Mouse (Mus musculus) CH12.LX (cell line): ENCODE results near the gene Cars. TPM values are rescaled to one million over a fixed set of nuclear protein-coding genes. Genes with fewer than 3 reads are reported as not detected.

ENCODE experiments used
- DNase-seq: peaks from one replicate; pipeline ENCODE4 v3.0.0-alpha.2; 2013; ENCODE audit errors: extremely low read depth
- H3K27ac ChIP-seq: 2 replicates; pipeline ENCODE4 v1.5.1; 2012; ENCODE audit warnings: low read depth, mild to moderate bottlenecking, control low read depth, moderate library complexity; ENCODE audit not compliant: insufficient read depth
- H3K27me3 ChIP-seq: replicated peaks from 2 replicates; pipeline ENCODE3; 2012; ENCODE audit warnings: inconsistent platforms
- H3K36me3 ChIP-seq, 2 experiments: replicated peaks in 1 of 2; 2 replicates each; pipeline versions ENCODE3 to v1.6.1; 2012; ENCODE audit warnings: inconsistent platforms in 1 of 2, low read length in 1 of 2, mild to moderate bottlenecking in 1 of 2, mixed read lengths in 1 of 2, moderate library complexity in 1 of 2; ENCODE audit not compliant: control insufficient read depth in 1 of 2, insufficient read depth in 1 of 2
- H3K4me1 ChIP-seq, 2 experiments: 2 replicates each; pipeline ENCODE4 v1.6.1; 2012; ENCODE audit warnings: inconsistent platforms in 1 of 2, moderate library complexity in 1 of 2; ENCODE audit not compliant: insufficient read depth in 2 of 2, control insufficient read depth in 1 of 2
- H3K4me2 ChIP-seq: 2 replicates; pipeline ENCODE4 v1.6.1; 2012; ENCODE audit warnings: low read depth, mild to moderate bottlenecking, control low read depth; ENCODE audit not compliant: poor library complexity, insufficient read depth, severe bottlenecking
- H3K4me3 ChIP-seq, 3 experiments: fragments of 150-350 bp in 1 of 3; sonication (generic) in 1 of 3; replicated peaks in 1 of 3; 2 replicates each; pipeline versions ENCODE3 to v1.5.1; 2011 to 2012; ENCODE audit warnings: low read depth in 2 of 3, low read length in 2 of 3, mild to moderate bottlenecking in 2 of 3, moderate library complexity in 2 of 3, control low read depth in 1 of 3, improper control_type of control experiment in 1 of 3, inconsistent platforms in 1 of 3, mixed read lengths in 1 of 3; ENCODE audit not compliant: poor library complexity in 1 of 3
- H3K79me2 ChIP-seq: replicated peaks from 2 replicates; pipeline ENCODE4 v1.6.1; 2012; ENCODE audit warnings: mild to moderate bottlenecking, moderate library complexity; ENCODE audit not compliant: control insufficient read depth, poor library complexity, insufficient read depth, severe bottlenecking; ENCODE audit errors: extremely low read depth
- H3K9ac ChIP-seq: 2 replicates; pipeline ENCODE4 v1.6.1; 2012; ENCODE audit warnings: low read depth, mild to moderate bottlenecking, control low read depth, moderate library complexity; ENCODE audit not compliant: insufficient read depth
- H3K9me3 ChIP-seq: replicated peaks from 2 replicates; pipeline ENCODE3; 2012; ENCODE audit warnings: low read length, inconsistent platforms, mixed read lengths
- BHLHE40 ChIP-seq: IDR thresholded peaks from 2 replicates; pipeline ENCODE4 v1.6.1; 2011; ENCODE audit warnings: mild to moderate bottlenecking, low read depth, low read length, improper control_type of control experiment
- CHD1 ChIP-seq: IDR thresholded peaks from 2 replicates; pipeline ENCODE4 v1.6.1; 2012; ENCODE audit warnings: low read depth, low read length, improper control_type of control experiment, inconsistent platforms
- CHD2 ChIP-seq: IDR thresholded peaks from 2 replicates; pipeline ENCODE4 v1.6.1; 2011; ENCODE audit warnings: low read length, improper control_type of control experiment
- CTCF ChIP-seq, 2 experiments: IDR thresholded peaks in 1 of 2; conservative IDR thresholded peaks in 1 of 2; 2 replicates each; pipeline ENCODE4 v1.5.1; 2011 to 2012; ENCODE audit warnings: low read depth in 2 of 2, low read length in 2 of 2, improper control_type of control experiment in 1 of 2, inconsistent platforms in 1 of 2, mild to moderate bottlenecking in 1 of 2, moderate library complexity in 1 of 2
- E2F4 ChIP-seq: IDR thresholded peaks from 2 replicates; pipeline ENCODE4 v1.6.1; 2011; ENCODE audit warnings: low read depth, low read length, improper control_type of control experiment; ENCODE audit not compliant: insufficient replicate concordance
- ELF1 ChIP-seq: IDR thresholded peaks from 2 replicates; pipeline ENCODE4 v1.6.1; 2014; ENCODE audit warnings: low read depth, mild to moderate bottlenecking, inconsistent platforms, low read length, improper control_type of control experiment
- EP300 ChIP-seq: IDR thresholded peaks from 2 replicates; pipeline ENCODE4 v1.6.1; 2011; ENCODE audit warnings: low read length, improper control_type of control experiment
- ETS1 ChIP-seq: conservative IDR thresholded peaks from 2 replicates; pipeline ENCODE4 v1.6.1; 2012; ENCODE audit warnings: low read depth, mild to moderate bottlenecking, inconsistent platforms, low read length, improper control_type of control experiment, moderate library complexity
- GABPA ChIP-seq: IDR thresholded peaks from 2 replicates; pipeline ENCODE4 v1.6.1; 2012; ENCODE audit warnings: low read depth, low read length, improper control_type of control experiment, inconsistent platforms; ENCODE audit not compliant: insufficient replicate concordance
- HCFC1 ChIP-seq: IDR thresholded peaks from 2 replicates; pipeline ENCODE4 v1.6.1; 2012; ENCODE audit warnings: low read depth, mild to moderate bottlenecking, inconsistent platforms, low read length, improper control_type of control experiment
- IRF4 ChIP-seq: IDR thresholded peaks from 2 replicates; pipeline ENCODE4 v1.6.1; 2014; ENCODE audit warnings: low read depth, mild to moderate bottlenecking, inconsistent platforms, low read length, improper control_type of control experiment
- JUN ChIP-seq: IDR thresholded peaks from 2 replicates; pipeline ENCODE4 v1.6.1; 2011; ENCODE audit warnings: low read depth, mild to moderate bottlenecking, low read length, improper control_type of control experiment, moderate library complexity; ENCODE audit not compliant: insufficient read depth
- JUND ChIP-seq: conservative IDR thresholded peaks from 2 replicates; pipeline ENCODE4 v1.6.1; 2011; ENCODE audit warnings: low read depth, low read length, improper control_type of control experiment
- KAT2A ChIP-seq: IDR thresholded peaks from 2 replicates; pipeline ENCODE4 v1.6.1; 2012; ENCODE audit warnings: low read length, improper control_type of control experiment, inconsistent platforms; ENCODE audit not compliant: insufficient replicate concordance
- MAFK ChIP-seq: IDR thresholded peaks from 2 replicates; pipeline ENCODE4 v1.6.1; 2011; ENCODE audit warnings: low read length, improper control_type of control experiment; ENCODE audit not compliant: insufficient replicate concordance
- MAX ChIP-seq: IDR thresholded peaks from 2 replicates; pipeline ENCODE4 v1.6.1; 2011; ENCODE audit warnings: low read length, improper control_type of control experiment
- MAZ ChIP-seq: IDR thresholded peaks from 2 replicates; pipeline ENCODE4 v1.6.1; 2012; ENCODE audit warnings: low read depth, mild to moderate bottlenecking, inconsistent platforms, low read length, improper control_type of control experiment, moderate library complexity
- MEF2A ChIP-seq: IDR thresholded peaks from 2 replicates; pipeline ENCODE4 v1.6.1; 2014; ENCODE audit warnings: low read depth, mild to moderate bottlenecking, inconsistent platforms, low read length, improper control_type of control experiment, borderline replicate concordance
- MXI1 ChIP-seq: IDR thresholded peaks from 2 replicates; pipeline ENCODE4 v1.6.1; 2011; ENCODE audit warnings: mild to moderate bottlenecking, low read depth, low read length, improper control_type of control experiment
- MYC ChIP-seq: IDR thresholded peaks from 2 replicates; pipeline ENCODE4 v1.6.1; 2011; ENCODE audit warnings: low read depth, mild to moderate bottlenecking, improper control_type of control experiment, low read length
- NELFE ChIP-seq: IDR thresholded peaks from 2 replicates; pipeline ENCODE4 v1.6.1; 2011; ENCODE audit warnings: low read depth, low read length, improper control_type of control experiment
- NRF1 ChIP-seq: IDR thresholded peaks from 2 replicates; pipeline ENCODE4 v1.6.1; 2014; ENCODE audit warnings: low read depth, mild to moderate bottlenecking, inconsistent platforms, low read length, improper control_type of control experiment, moderate library complexity
- PAX5 ChIP-seq: IDR thresholded peaks from 2 replicates; pipeline ENCODE4 v1.6.1; 2012; ENCODE audit warnings: low read length, inconsistent platforms, mixed read lengths
- POLR2A ChIP-seq: IDR thresholded peaks from 2 replicates; pipeline ENCODE4 v1.6.1; 2011; ENCODE audit warnings: low read depth, mild to moderate bottlenecking, improper control_type of control experiment, low read length
- POLR2AphosphoS2 ChIP-seq: IDR thresholded peaks from 2 replicates; pipeline ENCODE4 v1.6.1; 2011; ENCODE audit warnings: low read depth, low read length, improper control_type of control experiment
- RAD21 ChIP-seq: IDR thresholded peaks from 2 replicates; pipeline ENCODE4 v1.6.1; 2011; ENCODE audit warnings: low read depth, mild to moderate bottlenecking, low read length, improper control_type of control experiment, moderate library complexity
- RCOR1 ChIP-seq: conservative IDR thresholded peaks from 2 replicates; pipeline ENCODE4 v1.6.1; 2012; ENCODE audit warnings: low read depth, mild to moderate bottlenecking, inconsistent platforms, low read length, improper control_type of control experiment
- SIN3A ChIP-seq: IDR thresholded peaks from 2 replicates; pipeline ENCODE4 v1.6.1; 2012; ENCODE audit warnings: low read length, improper control_type of control experiment, inconsistent platforms
- SMC3 ChIP-seq: IDR thresholded peaks from 2 replicates; pipeline ENCODE4 v1.6.1; 2011; ENCODE audit warnings: low read depth, low read length, improper control_type of control experiment
- TBP ChIP-seq: conservative IDR thresholded peaks from 2 replicates; pipeline ENCODE4 v1.6.1; 2011; ENCODE audit warnings: low read depth, low read length, improper control_type of control experiment
- TCF12 ChIP-seq: IDR thresholded peaks from 2 replicates; pipeline ENCODE4 v1.6.1; 2014; ENCODE audit warnings: low read depth, mild to moderate bottlenecking, inconsistent platforms, low read length, improper control_type of control experiment
- UBTF ChIP-seq: IDR thresholded peaks from 2 replicates; pipeline ENCODE4 v1.6.1; 2012; ENCODE audit warnings: low read depth, mild to moderate bottlenecking, inconsistent platforms, low read length, improper control_type of control experiment, moderate library complexity
- USF1 ChIP-seq: IDR thresholded peaks from 2 replicates; pipeline ENCODE4 v1.6.1; 2014; ENCODE audit warnings: low read depth, mild to moderate bottlenecking, inconsistent platforms, low read length, improper control_type of control experiment
- USF2 ChIP-seq: conservative IDR thresholded peaks from 2 replicates; pipeline ENCODE4 v1.6.1; 2011; ENCODE audit warnings: low read depth, low read length, improper control_type of control experiment
- ZC3H11A ChIP-seq: IDR thresholded peaks from 2 replicates; pipeline ENCODE4 v1.6.1; 2012; ENCODE audit warnings: low read depth, mild to moderate bottlenecking, inconsistent platforms, low read length, improper control_type of control experiment
- ZKSCAN1 ChIP-seq: IDR thresholded peaks from 2 replicates; pipeline ENCODE4 v1.6.1; 2012; ENCODE audit warnings: low read depth, inconsistent platforms, low read length, improper control_type of control experiment, borderline replicate concordance
- ZMIZ1 ChIP-seq: IDR thresholded peaks from 2 replicates; pipeline ENCODE4 v1.6.1; 2012; ENCODE audit warnings: low read depth, mild to moderate bottlenecking, inconsistent platforms, low read length, improper control_type of control experiment
- ZNF384 ChIP-seq: IDR thresholded peaks from 2 replicates; pipeline ENCODE4 v1.6.1; 2012; ENCODE audit warnings: low read depth, low read length, improper control_type of control experiment, inconsistent platforms
- dilution Hi-C: fragments of 300-500 bp; cut with MboI; formaldehyde crosslinking; loops from 2 replicates; pipeline ENCODE4 v1.14.3; 2020; ENCODE audit warnings: low sequenced_read_pairs; ENCODE audit not compliant: extremely low pct_unique_long_range_greater_than_20kb, extremely low pct_ligation_motif_present
- in situ Hi-C: fragments of 300-500 bp; cut with MboI; formaldehyde crosslinking; loops from 3 replicates; pipeline ENCODE4 v1.14.3; 2019; ENCODE audit warnings: low sequenced_read_pairs, low pct_ligation_motif_present, low pct_unique_long_range_greater_than_20kb, mixed read lengths
- polyA plus RNA-seq: library from polyadenylated mRNA; unstranded; fragments of >175 nt; gene quantifications from 2 replicates; pipeline ENCODE4 v1.2.1, GENCODE M21; 2012; ENCODE audit warnings: low read depth; ENCODE audit not compliant: insufficient read length
- total RNA-seq, 2 experiments: library from RNA; depleted of rRNA; stranded (reverse); fragments of 300-350 nt in 1 of 2; fragments of >200 nt in 1 of 2; gene quantifications; 2 replicates each; pipeline ENCODE4 v1.2.3; 2012 to 2014

Gene Cars
- total and polyA plus RNA-seq, 3 experiments = 118 to 222 (median 170) TPM

DNA sequence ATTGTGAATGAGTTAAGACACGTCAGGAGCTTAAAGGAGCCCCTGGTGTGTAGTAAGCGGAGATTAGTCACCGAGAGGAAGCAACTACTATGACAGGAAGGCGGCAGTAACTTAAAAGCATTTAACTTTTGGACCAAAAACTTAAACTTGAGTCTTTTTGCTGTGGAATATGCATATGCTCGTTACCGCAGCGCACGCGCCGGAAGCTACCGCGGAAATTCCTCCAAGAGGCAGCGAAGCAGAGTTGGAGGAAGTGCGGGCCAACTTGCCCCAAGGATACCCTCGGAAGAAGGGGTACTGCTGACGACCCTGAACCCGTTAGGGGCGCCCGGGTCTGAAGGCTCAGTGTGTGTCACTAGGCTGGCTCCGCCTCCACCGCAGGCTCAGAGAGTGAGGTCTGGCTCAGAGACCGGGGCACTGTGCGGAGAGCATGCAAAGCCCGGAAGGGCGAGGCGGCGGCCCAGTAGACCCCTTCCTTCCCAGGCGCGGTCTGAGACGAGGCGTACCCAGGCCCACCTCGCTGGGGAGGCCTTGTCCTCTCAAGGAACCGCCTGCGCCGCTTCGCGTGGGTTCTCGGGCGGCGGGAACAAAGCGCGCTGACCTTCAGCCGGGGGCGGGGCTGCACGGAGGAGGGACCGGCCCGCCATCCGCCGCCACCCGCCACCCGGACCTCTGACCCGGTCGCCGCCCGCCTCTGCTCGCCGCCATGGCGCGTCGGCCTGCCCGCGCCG is 51.5 kb downstream of the Cars start:
- H3K9me3 ChIP-seq = no peaks in the 10 kb centered on the region
- H3K4me1 ChIP-seq = peaks cover 3 to 47% of the 10 kb centered on the region in 2 experiments
- H3K27ac ChIP-seq = peak overlapping the region; percentile 89
- TF ChIP-seq ZKSCAN1 (no peak), SMC3 (no peak), ETS1 (no peak), MXI1 (peak; percentile 75), ZC3H11A (no peak), RAD21 (no peak), JUND (no peak), KAT2A (no peak), UBTF (no peak; the same call in 1 of the 2 replicates), MAZ (0 out of 2 replicates have a peak, but pooled peaks have one; percentile 18), CHD2 (no peak), E2F4 (no peak), JUN (no peak), TCF12 (no peak), POLR2A (no peak), IRF4 (no peak), MYC (peak; percentile 63), USF1 (no peak), EP300 (no peak), TBP (0 out of 2 replicates have a peak, but pooled peaks have one; percentile 29), ELF1 (peak; percentile 59; the same call in 1 of the 2 replicates), RCOR1 (no peak), NRF1 (peak; percentile 75), USF2 (no peak), ZNF384 (no peak), HCFC1 (peak; percentile 19; the same call in 1 of the 2 replicates), GABPA (no peak), MAX (peak; percentile 30; the same call in 1 of the 2 replicates), MAFK (no peak), POLR2AphosphoS2 (no peak), CHD1 (0 out of 2 replicates have a peak, but pooled peaks have one; percentile 38), PAX5 (no peak), ZMIZ1 (0 out of 2 replicates have a peak, but pooled peaks have one; percentile 19), SIN3A (peak; percentile 68), CTCF (conservative IDR thresholded peaks at IDR 0.05 in 1 of 2, IDR thresholded peaks at IDR 0.05 in 1 of 2; ENCODE audit: low read depth in 2 of 2, low read length in 2 of 2) (no peak), BHLHE40 (peak; percentile 86), MEF2A (no peak), NELFE (0 out of 2 replicates have a peak, but pooled peaks have one; percentile 5)
- peak; percentile 52 for DNase-seq
- peaks cover 12 to 44% of the 10 kb centered on the region in 2 experiments for H3K36me3 ChIP-seq
- H3K4me2 ChIP-seq = peak overlapping the region; percentile 44
- H3K27me3 ChIP-seq = no peaks in the 10 kb centered on the region
- dilution Hi-C loops (no loop called here), in situ Hi-C loops (no loop called here)
- H3K79me2 ChIP-seq = peaks cover 42% of the 10 kb centered on the region
- peak overlapping the region; percentile 83 to 97 (median 92) for H3K4me3 ChIP-seq
- peak overlapping the region; percentile 83 for H3K9ac ChIP-seq
